Mouse (Mus musculus) retina, embryonic 14.5 days (tissue): ENCODE measurements at regions not wholly inside any gene's neighbourhood (a gene's known extent, or its start where the extent isn't known, plus 50 kb on each side); places are given as distances from the start of the nearest gene placed in this dataset.
"Not testable (repeated sequence)": the region's sequence is repeated elsewhere in the genome, so short reads cannot be mapped to it uniquely, and the experiment has no call there.

Experiments
- DNase-seq: peaks from one replicate; pipeline ENCODE4 v3.0.0-alpha.2; 2015; ENCODE audit warnings: low spot score

DNA sequence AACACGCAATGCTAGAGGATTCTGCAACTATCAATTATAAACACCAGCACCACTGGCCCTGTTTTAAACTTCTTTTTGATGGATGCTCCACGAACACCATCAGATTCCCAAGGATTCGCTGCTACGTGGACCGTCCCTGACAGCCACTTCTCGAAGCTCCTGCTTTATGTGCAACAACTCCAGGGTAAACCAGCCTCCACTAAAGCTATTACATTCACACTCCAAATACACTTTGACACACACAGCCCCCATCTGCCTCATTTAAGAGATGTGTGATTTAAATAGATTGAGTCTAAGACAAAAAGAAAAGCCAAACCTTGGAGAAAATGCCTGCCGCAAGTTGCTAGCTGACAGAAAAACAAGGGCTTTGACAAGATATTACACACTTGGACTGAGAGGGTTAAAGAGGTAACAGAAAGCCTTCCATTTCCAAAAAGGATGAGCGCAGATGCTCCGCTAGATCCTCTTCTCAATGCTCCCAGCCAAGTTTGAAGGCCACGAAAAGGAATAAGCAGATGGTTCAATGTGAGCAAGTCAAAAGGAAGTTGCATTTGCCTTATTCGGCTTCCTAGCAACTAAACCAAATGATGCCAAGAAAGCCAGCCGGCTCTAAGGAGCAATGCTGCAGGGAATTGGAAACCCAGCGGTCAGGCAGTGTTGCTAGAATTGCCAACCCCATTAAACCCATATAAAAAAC lies 54.0 kb upstream of the Cnep1r1 start:
- no peak for DNase-seq

GRCm38 (mm10) chr8:88059107-88059506 lies 59.5 kb upstream of the Cnep1r1 start:
- DNase-seq = not testable (repeated sequence)

GRCm38 (mm10) chr8:88057686-88058234 lies 60.8 kb upstream of the Cnep1r1 start:
- no peak for DNase-seq

DNA sequence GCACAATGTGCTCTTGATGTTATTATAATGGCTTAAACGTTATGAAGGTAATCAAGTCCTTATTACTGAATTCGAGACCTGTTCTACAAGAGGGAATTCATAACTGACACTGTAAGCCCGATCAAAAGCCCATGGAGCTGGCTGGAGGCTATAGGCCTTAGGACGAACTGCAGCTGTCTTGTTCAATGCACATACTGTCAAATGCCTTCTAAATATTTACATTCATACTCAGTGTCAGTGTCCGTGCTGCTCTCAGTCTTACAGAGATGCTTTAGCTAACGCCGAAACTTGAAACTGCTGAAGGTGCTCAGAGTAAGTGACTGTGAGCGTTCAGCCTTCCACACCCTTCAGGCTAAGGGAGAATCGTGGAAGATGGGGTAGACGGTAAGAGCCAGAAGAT lies 67.9 kb upstream of the Cnep1r1 start:
- DNase-seq = no peak

- DNase-seq = no peak
Observed at GRCm38 (mm10) chr8:88049091-88049490, 69.5 kb upstream of the Cnep1r1 start.

DNA sequence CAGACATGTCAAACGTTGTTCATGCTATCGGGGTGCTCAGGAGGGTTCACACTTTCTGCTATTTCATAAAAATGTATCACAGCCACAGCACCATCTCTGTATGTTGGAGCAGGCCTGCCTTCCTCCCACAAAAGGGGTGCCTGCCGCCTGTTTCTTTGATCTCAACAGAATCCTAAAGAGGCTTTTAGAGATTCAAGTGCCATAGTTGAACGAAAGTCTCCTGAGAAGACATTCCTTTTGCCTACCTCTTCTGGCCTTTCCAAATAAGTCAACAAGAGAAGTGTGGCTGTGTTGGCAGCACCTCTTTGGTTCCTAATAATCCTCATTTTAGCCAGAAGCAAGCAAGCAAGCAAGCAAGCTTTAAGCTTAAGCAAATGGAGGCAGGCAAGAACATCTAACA lies 72.6 kb upstream of the Cnep1r1 start:
- DNase-seq = no peak

DNA sequence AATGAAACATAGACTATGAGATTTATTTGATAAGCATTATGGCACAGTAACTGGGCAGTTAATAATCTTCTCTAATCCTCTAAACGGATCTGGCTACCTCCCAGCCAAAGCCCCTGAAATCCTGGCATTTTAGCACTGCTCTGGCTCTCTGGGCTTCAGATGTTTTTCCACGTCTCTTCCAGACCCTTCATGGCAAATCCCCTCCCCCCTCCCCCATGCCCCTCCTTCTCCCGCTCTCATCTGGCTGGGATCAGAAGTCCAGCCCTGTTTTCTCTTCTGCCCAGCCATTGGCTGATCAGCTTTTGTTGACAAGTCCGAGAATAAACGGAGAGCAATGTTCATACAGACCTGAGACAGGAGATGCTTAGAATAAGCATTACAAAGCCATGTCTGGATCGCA lies 79.3 kb upstream of the Cnep1r1 start:
- peak; percentile 34 for DNase-seq

- DNase-seq = no peak
Observed at GRCm38 (mm10) chr8:88037994-88038393, 78.6 kb upstream of the Zfp423 start.

DNA sequence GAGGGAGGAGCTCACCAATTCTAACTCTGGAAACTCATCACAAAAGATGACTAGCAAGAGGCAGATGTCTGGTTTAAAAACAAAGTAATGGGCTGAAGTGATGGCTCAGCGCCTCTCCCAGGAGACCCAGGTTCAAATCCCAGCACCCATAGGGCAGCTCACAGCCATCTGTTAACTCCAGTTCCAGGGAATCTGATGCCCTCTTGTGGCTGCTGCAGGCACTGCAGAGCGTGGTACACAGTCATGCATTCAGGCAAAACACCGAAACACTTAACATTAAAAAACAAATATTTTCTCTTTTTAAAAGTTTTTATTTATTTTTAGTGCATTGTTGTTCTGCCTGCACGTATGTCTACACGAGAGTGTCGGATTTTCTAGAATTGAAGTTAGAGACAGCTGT lies 73.7 kb upstream of the Zfp423 start:
- peak; percentile 41 for DNase-seq

DNA sequence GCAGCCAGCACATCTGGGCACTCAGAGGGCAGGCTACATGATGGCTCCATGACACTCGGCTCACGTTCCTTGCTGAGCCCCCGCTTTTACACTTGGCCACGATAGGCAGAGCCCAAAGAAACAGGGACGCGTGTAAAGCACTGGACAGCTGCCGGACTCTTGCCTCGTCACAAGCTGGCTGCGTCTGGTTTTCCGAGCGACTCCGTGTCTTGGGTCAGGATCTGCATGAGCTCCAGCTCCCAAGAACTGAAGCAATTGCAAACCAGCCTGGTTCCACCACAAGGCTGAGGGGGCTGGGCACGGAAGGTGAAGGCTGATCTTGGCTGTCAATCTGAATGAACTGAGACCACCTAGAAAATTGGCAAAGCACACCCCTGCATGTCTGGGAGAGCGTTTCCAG lies 65.1 kb upstream of the Zfp423 start:
- DNase-seq = no peak

GRCm38 (mm10) chr8:88023423-88023822 lies 64.0 kb upstream of the Zfp423 start:
- DNase-seq = peak; percentile 89

DNA sequence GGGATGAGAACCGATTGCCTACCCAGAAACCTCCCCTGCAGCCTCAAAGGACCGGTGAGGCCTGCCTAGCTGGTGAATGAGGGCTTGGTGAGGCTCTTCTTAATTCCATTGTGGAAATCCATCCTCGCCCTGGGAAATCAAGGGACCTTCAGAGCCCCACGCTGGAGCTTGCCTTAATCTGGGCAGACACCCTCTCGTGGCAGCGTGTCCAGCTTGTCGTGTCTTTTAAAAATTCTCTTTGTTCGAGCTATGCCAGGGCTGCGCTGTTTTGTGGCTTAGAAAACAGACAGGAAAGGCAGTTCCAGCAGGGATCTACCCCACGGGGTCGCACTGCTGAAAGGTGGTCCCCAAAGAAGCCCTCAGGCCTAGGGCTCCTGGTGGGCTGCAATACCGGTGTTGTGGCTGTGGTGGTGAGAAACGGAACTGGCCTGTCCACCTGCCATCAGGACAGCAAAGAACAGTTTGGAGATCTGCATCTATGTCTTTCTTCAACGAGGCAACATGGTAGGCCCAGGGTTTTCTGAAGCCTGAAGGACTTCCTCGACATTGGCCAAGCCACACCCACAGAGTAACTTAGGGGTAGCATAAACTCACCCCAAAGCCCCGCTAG lies 63.5 kb upstream of the Zfp423 start:
- peak; percentile 8 for DNase-seq

DNA sequence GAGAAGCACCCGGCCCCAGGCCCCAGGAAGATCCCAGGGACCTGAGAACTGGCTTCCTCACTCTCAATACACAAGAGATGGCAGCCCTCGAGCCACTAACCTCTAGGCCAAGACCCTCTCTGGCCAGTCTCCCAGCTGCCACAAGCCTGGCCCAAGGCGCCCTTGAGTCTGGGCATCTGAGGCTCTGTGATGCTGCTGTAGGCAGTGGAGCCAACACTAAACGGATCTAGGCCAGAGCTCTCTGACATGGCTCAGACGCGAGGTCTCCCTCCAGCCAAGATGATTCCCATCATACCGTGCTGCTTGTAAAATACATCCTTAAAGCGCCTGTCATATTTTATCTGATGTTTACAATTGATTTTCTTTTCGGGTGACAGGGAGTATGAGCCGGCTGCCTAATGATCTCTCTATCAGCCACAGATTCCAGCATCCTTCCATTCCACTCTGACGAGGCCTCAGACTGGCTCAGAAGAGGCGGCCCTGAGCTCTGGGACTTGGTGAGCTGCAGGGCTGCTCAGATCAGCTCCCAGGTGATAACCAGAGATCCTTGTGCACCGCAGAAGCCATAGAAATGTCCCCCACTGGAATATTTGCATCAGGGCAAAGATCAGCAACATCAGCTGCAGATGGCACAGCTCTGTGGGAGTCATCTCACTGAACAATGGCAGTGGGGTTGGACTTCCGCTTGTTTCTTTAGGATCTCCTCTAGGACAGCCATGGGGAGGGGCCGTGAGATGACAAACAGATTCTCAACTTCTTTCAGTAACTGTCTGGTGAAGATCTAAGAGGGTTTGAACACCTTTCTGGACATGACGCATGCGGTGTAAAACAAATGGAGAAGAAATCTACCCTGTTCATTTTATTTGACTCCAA lies 60.1 kb upstream of the Zfp423 start:
- DNase-seq = no peak

- no peak for DNase-seq
Observed at GRCm38 (mm10) chr8:88018494-88018893, 59.1 kb upstream of the Zfp423 start.

- no peak for DNase-seq
Observed at GRCm38 (mm10) chr8:88012177-88012825, 52.9 kb upstream of the Zfp423 start.

- DNase-seq = no peak
Observed at GRCm38 (mm10) chr8:88010566-88010965, 51.2 kb upstream of the Zfp423 start.

- DNase-seq = no peak
Observed at GRCm38 (mm10) chr8:88009878-88010277, 50.5 kb upstream of the Zfp423 start.
